Mouse (Mus musculus) limb, embryonic 11.5 days (tissue): ENCODE data around the gene Smg9. TPM values are rescaled to one million over a fixed set of nuclear protein-coding genes. Genes with fewer than 3 reads are reported as not detected.

Experiments
- ATAC-seq: fragments of 200-750 bp; cut with Nextera tagmentation; 2 replicates; pipeline ENCODE4 v1.8.0; 2017; ENCODE audit warnings: low read depth; ENCODE audit not compliant: insufficient number of reproducible peaks, low FRiP score, low TSS enrichment
- DNase-seq: peaks from one replicate; pipeline ENCODE4 v3.0.0-alpha.2; 2015; ENCODE audit warnings: low spot score
- H3K27ac ChIP-seq: fragments of 300-500 bp; sonication (generic); replicated peaks from 2 replicates; pipeline ENCODE4 v1.5.1; 2014; ENCODE audit warnings: low read depth, mild to moderate bottlenecking, low read length
- H3K27me3 ChIP-seq: fragments of 300-500 bp; sonication (generic); 2 replicates; pipeline ENCODE4 v1.6.1; 2014; ENCODE audit warnings: mild to moderate bottlenecking, low read length, mixed read lengths; ENCODE audit not compliant: control insufficient read depth, insufficient read depth
- H3K36me3 ChIP-seq: fragments of 300-500 bp; sonication (generic); 2 replicates; pipeline ENCODE4 v1.6.1; 2014; ENCODE audit warnings: mild to moderate bottlenecking, low read length, moderate library complexity, mixed read lengths; ENCODE audit not compliant: control insufficient read depth, insufficient read depth
- H3K4me1 ChIP-seq: fragments of 300-500 bp; sonication (generic); 2 replicates; pipeline ENCODE4 v1.6.1; 2014; ENCODE audit warnings: low read length, mixed read lengths; ENCODE audit not compliant: control insufficient read depth, insufficient read depth
- H3K4me2 ChIP-seq: fragments of 300-500 bp; sonication (generic); 2 replicates; pipeline ENCODE4 v1.6.1; 2014; ENCODE audit warnings: low read depth, mild to moderate bottlenecking, moderate library complexity; ENCODE audit not compliant: severe bottlenecking
- H3K4me3 ChIP-seq: fragments of 300-500 bp; sonication (generic); 2 replicates; pipeline ENCODE4 v1.5.1; 2014; ENCODE audit warnings: low read depth, low read length
- H3K9ac ChIP-seq: fragments of 300-500 bp; sonication (generic); 2 replicates; pipeline ENCODE4 v1.6.1; 2014; ENCODE audit warnings: mild to moderate bottlenecking, low read length
- H3K9me3 ChIP-seq: fragments of 300-500 bp; sonication (generic); 2 replicates; pipeline ENCODE4 v1.6.1; 2016; ENCODE audit warnings: low read length; ENCODE audit not compliant: control insufficient read depth
- WGBS: fragments of 180-500 bp; shearing (Covaris S2); extraction: QIAGEN DNeasy Blood & Tissue Kit; methylation state at CpG from one replicate; pipeline ENCODE4 v1.1.7; 2014; 5-methylcytosine and 5-hydroxymethylcytosine counted together
- polyA plus RNA-seq: library from polyadenylated mRNA; unstranded; fragments of >200 nt; fragmentation: Nextera tagmentation; extraction: Ambion mirVana; gene quantifications from 2 replicates; pipeline ENCODE4 v1.2.1, GENCODE M21; 2014

The Smg9 gene
- polyA plus RNA-seq: 20.2 and 22.1 TPM in 2 replicates

GRCm38 (mm10) chr7:24399256-24400081 is at the start of gene Smg9:
Gene Smg9 (plus strand): TSS chr7:24399619.
- DNase-seq (peak; percentile 96), ATAC-seq (peak; percentile 91)
- H3K27ac ChIP-seq: peak within 1 kb of the TSS; percentile 92
- peak within 1 kb of the TSS; percentile 51 for H3K4me2 ChIP-seq
- 2% methylated on average over 66 of the region's 66 CpGs for WGBS
- H3K27me3 ChIP-seq: no peaks in the 10 kb centered on the region
- peaks cover 3% of the 10 kb centered on the region; the same call in 1 of the 2 replicates for H3K9me3 ChIP-seq
- peaks cover 7% of the 10 kb centered on the region for H3K4me1 ChIP-seq
- H3K36me3 ChIP-seq: peaks cover 5% of the 10 kb centered on the region
- peak within 1 kb of the TSS; percentile 71 for H3K9ac ChIP-seq
- peak within 1 kb of the TSS; percentile 49 for H3K4me3 ChIP-seq

- WGBS: 90% methylated on average over 6 of the region's 6 CpGs
- DNase-seq (no peak), ATAC-seq (no peak)
- Histone ChIP-seq H3K27me3 (no peaks in the 10 kb centered on the region), H3K9ac (no peak overlapping the region), H3K4me1 (no peaks in the 10 kb centered on the region), H3K4me2 (no peak overlapping the region), H3K36me3 (no peaks in the 10 kb centered on the region), H3K9me3 (no peaks in the 10 kb centered on the region), H3K27ac (no peak overlapping the region), H3K4me3 (no peak overlapping the region)
These were observed 43.8 kb upstream of the Smg9 start for GRCm38 (mm10) chr7:24355646-24356045.

GRCm38 (mm10) chr7:24356081-24356480 is 43.3 kb upstream of the Smg9 start:
- H3K9me3 ChIP-seq: no peaks in the 10 kb centered on the region
- no peak overlapping the region for H3K9ac ChIP-seq
- no peaks in the 10 kb centered on the region for H3K36me3 ChIP-seq
- H3K27ac ChIP-seq: no peak overlapping the region
- no peak for DNase-seq
- H3K4me2 ChIP-seq: no peak overlapping the region
- no peaks in the 10 kb centered on the region for H3K4me1 ChIP-seq
- no peak overlapping the region for H3K4me3 ChIP-seq
- ATAC-seq: no peak
- H3K27me3 ChIP-seq: no peaks in the 10 kb centered on the region
- 82% methylated on average over 10 of the region's 10 CpGs for WGBS

- H3K4me3 ChIP-seq: no peak overlapping the region
- no peak for ATAC-seq
- 54% methylated on average over 4 of the region's 4 CpGs for WGBS
- DNase-seq: no peak
- H3K27ac ChIP-seq: no peak overlapping the region
- no peaks in the 10 kb centered on the region for H3K36me3 ChIP-seq
- H3K4me2 ChIP-seq: no peak overlapping the region
- H3K9me3 ChIP-seq: no peaks in the 10 kb centered on the region
- H3K27me3 ChIP-seq: no peaks in the 10 kb centered on the region
- no peak overlapping the region for H3K9ac ChIP-seq
- no peaks in the 10 kb centered on the region for H3K4me1 ChIP-seq
These were observed 41.5 kb upstream of the Smg9 start for GRCm38 (mm10) chr7:24357899-24358298.

GRCm38 (mm10) chr7:24359269-24359668 is 40.1 kb upstream of the Smg9 start:
- Histone ChIP-seq H3K9me3 (no peaks in the 10 kb centered on the region), H3K4me3 (no peak overlapping the region), H3K27me3 (no peaks in the 10 kb centered on the region), H3K4me1 (no peaks in the 10 kb centered on the region), H3K36me3 (no peaks in the 10 kb centered on the region), H3K27ac (no peak overlapping the region), H3K9ac (no peak overlapping the region), H3K4me2 (no peak overlapping the region)
- ATAC-seq (no peak), DNase-seq (peak; percentile 87)
- WGBS: 31% methylated on average over 9 of the region's 9 CpGs

GRCm38 (mm10) chr7:24361001-24361400 is 38.4 kb upstream of the Smg9 start:
- Histone ChIP-seq H3K9ac (no peak overlapping the region), H3K4me1 (no peaks in the 10 kb centered on the region), H3K4me3 (no peak overlapping the region), H3K27me3 (no peaks in the 10 kb centered on the region), H3K4me2 (no peak overlapping the region), H3K36me3 (no peaks in the 10 kb centered on the region), H3K27ac (no peak overlapping the region), H3K9me3 (no peaks in the 10 kb centered on the region; the same call in 1 of the 2 replicates)
- WGBS: 65% methylated on average over 4 of the region's 4 CpGs
- DNase-seq: no peak
- ATAC-seq: no peak

GRCm38 (mm10) chr7:24363228-24363627 is 36.2 kb upstream of the Smg9 start:
- no peak overlapping the region for H3K4me3 ChIP-seq
- WGBS: 29% methylated on average over 6 of the region's 7 CpGs
- no peaks in the 10 kb centered on the region for H3K27me3 ChIP-seq
- DNase-seq: peak; percentile 69
- no peak overlapping the region for H3K27ac ChIP-seq
- no peaks in the 10 kb centered on the region for H3K36me3 ChIP-seq
- no peak overlapping the region for H3K4me2 ChIP-seq
- no peak for ATAC-seq
- H3K9ac ChIP-seq: no peak overlapping the region
- H3K9me3 ChIP-seq: no peaks in the 10 kb centered on the region; the same call in 1 of the 2 replicates
- no peaks in the 10 kb centered on the region for H3K4me1 ChIP-seq

- H3K9me3 ChIP-seq: no peaks in the 10 kb centered on the region; the same call in 1 of the 2 replicates
- H3K9ac ChIP-seq: no peak overlapping the region; the same call in 1 of the 2 replicates
- H3K4me1 ChIP-seq: no peaks in the 10 kb centered on the region
- 22% methylated on average over 10 of the region's 10 CpGs for WGBS
- H3K27me3 ChIP-seq: no peaks in the 10 kb centered on the region
- ATAC-seq (peak; percentile 31; the same call in 1 of the 2 replicates), DNase-seq (peak; percentile 95)
- H3K36me3 ChIP-seq: no peaks in the 10 kb centered on the region
- H3K4me2 ChIP-seq: no peak overlapping the region
- no peak overlapping the region for H3K27ac ChIP-seq
- H3K4me3 ChIP-seq: no peak overlapping the region
These were observed 34.6 kb upstream of the Smg9 start for GRCm38 (mm10) chr7:24364827-24365226.
